Mouse (Mus musculus): ENCODE measurements around the gene Ltb4r2. TPM values are rescaled to one million over a fixed set of nuclear protein-coding genes. Genes with fewer than 3 reads are reported as not detected.

The Ltb4r2 gene
- polyA plus RNA-seq, 2 experiments, result 0.44 to 0.74 TPM

- no peak for TF ChIP-seq POLR2A (IDR thresholded peaks at IDR 0.05; ENCODE audit: borderline replicate concordance, extremely low read depth, insufficient read depth, insufficient read length)
- Histone ChIP-seq H3K9me3 (ENCODE audit: control insufficient read depth, low read length) (no peaks in the 10 kb centered on the region), H3K4me3 (replicated peaks; ENCODE audit: low read length) (peak within 1 kb of the TSS; percentile 76), H3K36me3 (ENCODE audit: control insufficient read depth, insufficient read depth, low read length) (peaks cover 22% of the 10 kb centered on the region), H3K27ac (replicated peaks; ENCODE audit: low read depth, low read length) (0 out of 2 replicates have a peak within 1 kb of the TSS, but pooled peaks have one; percentile 44), H3K9ac (ENCODE audit: low read depth, low read length, severe bottlenecking) (peak within 1 kb of the TSS; percentile 74), H3K4me1 (ENCODE audit: control insufficient read depth, insufficient read depth, low read length) (0 out of 2 replicates have a peak, but pooled peaks cover 2% of the 10 kb centered on the region), H3K4me2 (replicated peaks; ENCODE audit: low read depth, low read length, severe bottlenecking) (peak within 1 kb of the TSS; percentile 68), H3K27me3 (ENCODE audit: control insufficient read depth, insufficient read depth, low read length) (no peaks in the 10 kb centered on the region)
- peak; percentile 96 for ATAC-seq (ENCODE audit: low FRiP score, low read depth)
- DNase-seq (ENCODE audit: low spot score), result peak; percentile 93
- WGBS, result 1% methylated on average over 41 of the region's 50 CpGs
Measured at GRCm38 (mm10) chr14:55721700-55722437, 39.4 kb upstream of the Ltb4r2 start, which contains the start of gene Rabggta. Gene Rabggta (minus strand): TSS chr14:55722263.

GRCm38 (mm10) chr14:55722438-55722945 is 38.7 kb upstream of the Ltb4r2 start:
- WGBS, result 52% methylated on average over 8 of the region's 8 CpGs
- Histone ChIP-seq H3K9me3 (ENCODE audit: control insufficient read depth, low read length) (no peaks in the 10 kb centered on the region), H3K4me1 (ENCODE audit: control insufficient read depth, insufficient read depth, low read length) (0 out of 2 replicates have a peak, but pooled peaks cover 2% of the 10 kb centered on the region), H3K4me3 (replicated peaks; ENCODE audit: low read length) (peak overlapping the region; percentile 76), H3K27ac (replicated peaks; ENCODE audit: low read depth, low read length) (0 out of 2 replicates have a peak overlapping the region, but pooled peaks have one; percentile 11), H3K36me3 (ENCODE audit: control insufficient read depth, insufficient read depth, low read length) (peaks cover 16% of the 10 kb centered on the region), H3K4me2 (replicated peaks; ENCODE audit: low read depth, low read length, severe bottlenecking) (peak overlapping the region; percentile 68), H3K9ac (ENCODE audit: low read depth, low read length, severe bottlenecking) (peak overlapping the region; percentile 74; the same call in 1 of the 2 replicates), H3K27me3 (ENCODE audit: control insufficient read depth, insufficient read depth, low read length) (no peaks in the 10 kb centered on the region)
- no peak for TF ChIP-seq POLR2A (IDR thresholded peaks at IDR 0.05; ENCODE audit: borderline replicate concordance, extremely low read depth, insufficient read depth, insufficient read length)
- DNase-seq (ENCODE audit: low spot score), result no peak
- no peak for ATAC-seq (ENCODE audit: low FRiP score, low read depth)

DNA sequence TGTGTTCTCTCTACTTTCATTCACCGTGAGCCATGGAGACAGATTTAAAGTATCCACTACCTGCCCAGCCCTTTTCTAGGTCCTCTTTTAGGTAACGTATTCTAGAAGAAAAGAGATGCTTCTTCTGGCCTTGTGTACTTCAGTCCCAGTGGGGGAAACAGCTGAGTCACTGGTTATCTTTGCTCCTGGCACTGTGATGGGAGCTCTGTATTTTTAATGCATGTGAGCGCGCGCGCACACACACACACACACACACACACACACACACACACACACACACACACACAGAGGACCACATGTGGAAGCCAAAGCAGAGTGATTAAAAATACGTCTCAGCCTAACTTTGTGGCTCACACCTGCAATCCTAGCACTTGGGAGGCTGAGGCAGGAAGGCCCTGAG is 37.8 kb upstream of the Ltb4r2 start:
- Histone ChIP-seq H3K36me3 (ENCODE audit: control insufficient read depth, insufficient read depth, low read length) (peaks cover 8% of the 10 kb centered on the region), H3K27ac (replicated peaks; ENCODE audit: low read depth, low read length) (no peak overlapping the region), H3K4me1 (ENCODE audit: control insufficient read depth, insufficient read depth, low read length) (0 out of 2 replicates have a peak, but pooled peaks cover 2% of the 10 kb centered on the region), H3K4me2 (replicated peaks; ENCODE audit: low read depth, low read length, severe bottlenecking) (no peak overlapping the region), H3K9ac (ENCODE audit: low read depth, low read length, severe bottlenecking) (no peak overlapping the region), H3K27me3 (ENCODE audit: control insufficient read depth, insufficient read depth, low read length) (no peaks in the 10 kb centered on the region), H3K9me3 (ENCODE audit: control insufficient read depth, low read length) (no peaks in the 10 kb centered on the region), H3K4me3 (replicated peaks; ENCODE audit: low read length) (no peak overlapping the region)
- ATAC-seq (ENCODE audit: low FRiP score, low read depth), result no peak
- TF ChIP-seq POLR2A (IDR thresholded peaks at IDR 0.05; ENCODE audit: borderline replicate concordance, extremely low read depth, insufficient read depth, insufficient read length), result no peak
- WGBS, result 87% methylated on average over 7 of the region's 7 CpGs
- DNase-seq (ENCODE audit: low spot score), result no peak

- no peaks in the 10 kb centered on the region for H3K27me3 ChIP-seq (ENCODE audit: control insufficient read depth, insufficient read depth, low read length)
- 65% methylated on average over 8 of the region's 8 CpGs for WGBS
- ATAC-seq (ENCODE audit: low FRiP score, low read depth) (no peak), DNase-seq (ENCODE audit: low spot score) (no peak)
- no peak overlapping the region for H3K4me3 ChIP-seq (replicated peaks; ENCODE audit: low read length)
- H3K9ac ChIP-seq (ENCODE audit: low read depth, low read length, severe bottlenecking), result no peak overlapping the region
- H3K4me2 ChIP-seq (replicated peaks; ENCODE audit: low read depth, low read length, severe bottlenecking), result no peak overlapping the region
- 0 out of 2 replicates have a peak, but pooled peaks cover 2% of the 10 kb centered on the region for H3K4me1 ChIP-seq (ENCODE audit: control insufficient read depth, insufficient read depth, low read length)
- no peak for TF ChIP-seq POLR2A (IDR thresholded peaks at IDR 0.05; ENCODE audit: borderline replicate concordance, extremely low read depth, insufficient read depth, insufficient read length)
- no peaks in the 10 kb centered on the region for H3K36me3 ChIP-seq (ENCODE audit: control insufficient read depth, insufficient read depth, low read length)
- H3K9me3 ChIP-seq (ENCODE audit: control insufficient read depth, low read length), result no peaks in the 10 kb centered on the region
- H3K27ac ChIP-seq (replicated peaks; ENCODE audit: low read depth, low read length), result no peak overlapping the region
Measured at GRCm38 (mm10) chr14:55724411-55724871, 36.8 kb upstream of the Ltb4r2 start.

- Histone ChIP-seq H3K9me3 (ENCODE audit: control insufficient read depth, low read length) (no peaks in the 10 kb centered on the region), H3K4me1 (ENCODE audit: control insufficient read depth, insufficient read depth, low read length) (0 out of 2 replicates have a peak, but pooled peaks cover 2% of the 10 kb centered on the region), H3K9ac (ENCODE audit: low read depth, low read length, severe bottlenecking) (no peak overlapping the region), H3K4me2 (replicated peaks; ENCODE audit: low read depth, low read length, severe bottlenecking) (no peak overlapping the region), H3K27me3 (ENCODE audit: control insufficient read depth, insufficient read depth, low read length) (no peaks in the 10 kb centered on the region), H3K36me3 (ENCODE audit: control insufficient read depth, insufficient read depth, low read length) (no peaks in the 10 kb centered on the region), H3K4me3 (replicated peaks; ENCODE audit: low read length) (no peak overlapping the region), H3K27ac (replicated peaks; ENCODE audit: low read depth, low read length) (no peak overlapping the region)
- TF ChIP-seq POLR2A (IDR thresholded peaks at IDR 0.05; ENCODE audit: borderline replicate concordance, extremely low read depth, insufficient read depth, insufficient read length), result no peak
- no peak for DNase-seq (ENCODE audit: low spot score)
- ATAC-seq (ENCODE audit: low FRiP score, low read depth), result no peak
Measured at GRCm38 (mm10) chr14:55726261-55726660, 35.0 kb upstream of the Ltb4r2 start.
